Mouse (Mus musculus): ENCODE data around the gene Gm17349.

DNA sequence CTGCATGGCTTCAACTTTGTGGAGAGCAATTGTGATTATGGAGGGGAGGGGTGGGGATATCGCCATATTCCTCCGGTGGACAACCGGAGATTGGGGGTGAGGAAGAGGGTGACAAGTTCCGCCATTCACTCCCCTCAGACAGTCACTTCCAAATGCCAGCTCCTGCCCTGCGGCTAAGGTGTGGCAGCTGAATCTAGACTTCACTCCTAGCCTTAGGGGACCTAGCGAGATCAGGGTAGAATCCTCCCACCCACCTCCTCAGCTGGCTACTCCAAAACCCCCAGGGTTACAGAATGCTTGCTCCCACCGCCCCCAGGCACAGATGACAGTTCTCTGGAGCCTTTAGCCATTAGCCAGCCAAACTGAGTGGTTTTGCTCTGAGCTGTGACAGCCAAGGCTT lies 26.3 kb downstream of the Gm17349 start:
- TF ChIP-seq CTCF (IDR thresholded peaks at IDR 0.05; ENCODE audit: extremely low read depth, insufficient read length, insufficient replicate concordance, low read depth, low read length) (no peak), POLR2A (IDR thresholded peaks at IDR 0.05; ENCODE audit: low read depth, low read length) (no peak)

Measured in small intestine, adult 2 months (tissue).